Mouse (Mus musculus): ENCODE data around the gene Ctsd.

- TF ChIP-seq CTCF (IDR thresholded peaks at IDR 0.05; ENCODE audit: insufficient read depth, low read depth, low read length) (0 out of 2 replicates have a peak, but pooled peaks have one; percentile 30), POLR2A (IDR thresholded peaks at IDR 0.05; ENCODE audit: insufficient read depth, low read depth, low read length) (no peak)
Measured at GRCm38 (mm10) chr7:142435524-142435923, 47.7 kb upstream of the Ctsd start.
